Mouse (Mus musculus) adrenal gland, adult 18-20 months (tissue): ENCODE data around the gene Klhl12. TPM values are rescaled to one million over a fixed set of nuclear protein-coding genes. Genes with fewer than 3 reads are reported as not detected.
"Not testable (repeated sequence)": the region's sequence is repeated elsewhere in the genome, so short reads cannot be mapped to it uniquely, and the experiment has no call there.

Source experiments
- DNase-seq, 2 experiments: peaks; one replicate each; pipeline ENCODE4 v3.0.0; 2021 to 2022; ENCODE audit warnings: low spot score in 2 of 2
- long read RNA-seq, 2 experiments: library from polyadenylated mRNA; stranded (forward); transcript quantifications; one replicate each; pipeline ENCODE4 v2.0.0; 2021
- total RNA-seq, 2 experiments: library from RNA; stranded (reverse); gene quantifications; 1 replicate in 1 of 2; 2 replicates in 1 of 2; pipeline ENCODE4 v1.2.3; 2021

Gene Klhl12
- 10 to 100 TPM; 18.7 to 20.7 TPM for total RNA-seq
- long read RNA-seq, experiment 1, transcript Klhl12-201 (12 exons, 3,408 nt): major isoform, 13 of 16 reads
- long read RNA-seq, experiment 1, partial matches to known transcripts: 0 of 16 reads
- long read RNA-seq, experiment 1, other reads (novel, unspliced or antisense): 3 of 16 reads
- long read RNA-seq, experiment 2, transcript Klhl12-201 (12 exons, 3,408 nt): major isoform, 26 of 38 reads
- long read RNA-seq, experiment 2, partial matches to known transcripts: 3 of 38 reads
- long read RNA-seq, experiment 2, other reads (novel, unspliced or antisense): 8 of 38 reads

GRCm38 (mm10) chr1:134454904-134455824, at the start of gene Klhl12:
TSS of gene Klhl12 (plus strand) at chr1:134455531.
- DNase-seq: peak; percentile 98 to 99

DNA sequence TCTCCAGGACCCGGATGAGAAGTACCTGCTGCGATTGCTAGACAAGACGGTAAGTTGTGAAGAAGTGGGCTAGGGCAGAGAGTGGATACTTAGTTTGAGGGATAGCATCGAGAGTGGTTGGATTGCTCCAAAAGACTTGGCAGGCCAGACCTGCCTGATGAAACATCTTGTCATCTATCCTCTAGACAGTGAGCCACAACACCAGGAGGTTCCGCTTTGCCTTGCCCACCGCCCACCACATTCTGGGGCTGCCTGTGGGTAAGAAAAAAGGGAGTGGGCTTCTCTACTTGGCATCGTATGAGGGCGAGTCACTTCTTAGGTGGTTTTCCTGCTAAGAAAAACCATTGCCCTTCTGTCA, 48.9 kb upstream of the Klhl12 start:
- no peak for DNase-seq

DNA sequence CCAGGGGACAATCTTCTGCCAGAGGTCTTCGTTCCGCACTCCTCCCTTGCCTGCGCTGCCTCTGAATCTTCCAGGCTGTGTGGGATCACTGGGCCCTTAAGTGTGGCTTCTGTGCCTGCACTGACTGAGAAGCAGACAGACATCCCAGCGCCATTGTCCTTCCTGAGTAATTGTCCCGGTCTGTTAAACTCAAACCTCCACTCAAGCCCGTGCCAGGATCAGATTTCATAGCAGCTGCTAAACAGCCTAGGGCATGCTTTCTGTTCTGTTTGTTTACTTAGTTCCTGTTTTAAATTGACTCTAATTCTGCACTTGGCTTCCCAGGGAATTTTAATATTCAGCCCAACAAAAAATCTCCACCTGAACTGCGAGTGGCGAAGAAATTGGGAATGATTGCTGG, 47.3 kb upstream of the Klhl12 start:
- no peak for DNase-seq

DNA sequence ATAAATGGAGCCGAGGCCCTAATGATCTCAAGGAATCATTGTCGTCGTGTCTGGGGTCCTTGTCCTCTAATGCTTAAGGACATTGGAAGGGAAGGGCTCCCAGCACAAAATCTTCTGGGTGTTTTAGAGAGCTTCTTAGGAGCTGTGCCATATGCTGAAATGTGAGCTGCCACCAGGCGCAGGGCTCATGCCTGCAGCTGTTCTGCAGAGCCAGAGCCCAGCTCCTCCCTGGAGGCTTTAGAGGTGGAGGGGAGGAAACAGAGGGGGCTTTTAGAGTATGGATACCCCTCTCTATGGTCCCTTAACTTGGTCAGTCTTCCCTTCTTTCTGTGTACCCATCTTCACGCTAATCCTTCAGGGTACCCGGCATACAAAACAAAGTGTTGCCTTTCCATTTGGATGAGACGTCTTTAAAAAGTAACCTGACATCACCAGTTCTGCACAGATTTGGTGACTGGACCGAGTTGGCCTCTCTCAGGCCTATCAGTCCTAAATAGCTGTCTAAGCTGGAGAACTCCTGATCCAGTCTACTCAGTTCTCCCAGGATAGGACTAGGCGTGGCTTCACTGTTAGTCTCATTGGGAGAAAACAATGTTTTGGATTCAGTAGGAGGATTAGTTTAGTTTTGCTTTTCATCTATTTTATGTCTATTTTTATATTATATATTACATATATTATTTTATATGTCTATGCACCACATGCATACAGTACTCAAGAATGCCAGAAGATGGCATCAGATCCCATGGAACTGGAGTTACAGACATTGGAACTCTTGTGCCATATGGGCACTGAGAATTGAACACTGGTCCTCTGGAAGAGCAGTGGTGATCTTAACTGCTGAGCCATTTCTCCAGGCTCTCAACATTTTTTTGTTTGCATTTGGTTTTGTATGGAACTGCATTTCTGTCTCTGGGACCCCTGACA, 43.4 kb upstream of the Klhl12 start:
- no peak for DNase-seq

DNA sequence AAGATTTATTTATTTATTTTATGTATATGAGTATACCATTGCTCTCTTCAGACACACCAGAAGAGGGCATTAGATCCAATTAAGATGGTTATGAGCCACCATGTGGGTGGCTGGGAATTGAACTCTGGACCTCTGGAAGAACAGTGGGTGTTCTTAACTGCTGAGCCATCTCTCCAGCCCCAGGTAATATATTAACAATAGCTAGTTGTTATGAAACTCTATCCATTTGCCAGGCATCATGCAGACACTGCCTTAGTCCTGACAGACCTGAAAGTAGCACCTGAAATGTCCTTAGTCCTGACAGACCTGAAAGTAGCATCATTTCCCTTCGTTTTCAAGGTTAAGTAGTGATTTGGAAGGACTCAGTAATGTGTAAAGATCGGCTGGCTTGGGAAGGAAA, 41.3 kb upstream of the Klhl12 start:
- no peak for DNase-seq

DNA sequence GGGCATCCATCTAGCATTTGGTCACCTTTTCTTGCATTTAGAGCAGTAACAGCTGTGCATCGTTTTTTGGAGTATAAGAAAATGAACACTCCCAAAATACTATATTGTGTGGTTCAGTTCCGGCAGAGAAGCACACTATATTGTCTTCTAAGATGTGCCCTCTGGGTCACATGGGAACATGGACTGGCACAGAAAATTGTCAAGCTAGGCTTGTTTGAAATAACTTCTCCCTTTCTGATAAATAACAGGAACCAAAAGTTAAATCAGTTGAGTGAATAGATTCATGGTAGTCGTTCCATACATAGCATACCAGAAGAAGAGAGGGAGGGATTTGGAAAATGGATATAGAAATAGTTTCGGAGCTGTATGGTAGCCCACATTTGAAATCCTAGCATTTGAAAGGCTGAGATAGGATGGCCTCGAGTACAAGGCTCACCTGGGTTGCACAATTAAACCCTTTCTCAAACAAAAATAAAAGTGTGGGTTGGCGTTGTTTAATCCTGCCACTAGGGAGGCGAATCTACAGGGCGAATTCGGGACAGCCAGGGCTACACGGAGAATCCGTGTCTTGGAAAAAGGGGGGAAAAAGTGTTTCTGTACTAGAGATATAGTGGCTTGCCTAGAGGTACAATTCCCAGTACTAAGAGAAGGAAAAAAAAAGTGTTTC, 40.7 kb upstream of the Klhl12 start:
- DNase-seq: no peak

- DNase-seq: peak; percentile 92 to 94
Measured at GRCm38 (mm10) chr1:134415168-134415831, 40.0 kb upstream of the Klhl12 start, which contains the start of gene Adipor1. TSS of gene Adipor1 (plus strand) at chr1:134415378.

DNA sequence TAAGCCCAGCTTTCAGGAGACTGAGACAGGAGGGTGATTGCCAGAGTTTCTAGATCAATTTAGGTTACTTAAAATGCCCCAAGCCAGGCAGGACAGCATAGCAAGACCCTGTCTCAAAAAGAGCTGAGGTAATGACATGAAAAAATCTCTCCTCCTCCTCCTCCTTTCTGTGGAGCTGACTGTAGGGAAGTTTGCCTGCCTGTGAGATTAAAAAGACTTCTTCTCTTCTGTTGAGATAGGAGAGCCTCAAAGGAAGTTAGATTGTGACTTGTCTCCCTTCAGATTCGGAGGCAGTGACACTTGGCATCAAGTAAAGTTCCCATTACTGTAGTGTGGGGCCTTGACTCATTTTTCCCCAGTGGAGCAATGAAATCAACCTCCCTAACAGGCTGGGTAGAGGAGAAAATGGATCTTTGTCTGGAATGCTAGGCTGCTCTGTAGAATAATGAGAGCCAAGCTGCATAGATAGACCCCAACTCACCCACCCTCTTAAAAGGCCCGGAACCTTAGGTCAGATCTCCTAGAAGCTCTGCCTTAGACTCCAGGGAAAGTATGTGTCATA, 36.8 kb upstream of the Klhl12 start:
- no peak for DNase-seq

- no peak for DNase-seq
Measured at GRCm38 (mm10) chr1:134419176-134419575, 36.2 kb upstream of the Klhl12 start.

- peak; percentile 56 to 70 for DNase-seq
Measured at GRCm38 (mm10) chr1:134419751-134420458, 35.4 kb upstream of the Klhl12 start.

DNA sequence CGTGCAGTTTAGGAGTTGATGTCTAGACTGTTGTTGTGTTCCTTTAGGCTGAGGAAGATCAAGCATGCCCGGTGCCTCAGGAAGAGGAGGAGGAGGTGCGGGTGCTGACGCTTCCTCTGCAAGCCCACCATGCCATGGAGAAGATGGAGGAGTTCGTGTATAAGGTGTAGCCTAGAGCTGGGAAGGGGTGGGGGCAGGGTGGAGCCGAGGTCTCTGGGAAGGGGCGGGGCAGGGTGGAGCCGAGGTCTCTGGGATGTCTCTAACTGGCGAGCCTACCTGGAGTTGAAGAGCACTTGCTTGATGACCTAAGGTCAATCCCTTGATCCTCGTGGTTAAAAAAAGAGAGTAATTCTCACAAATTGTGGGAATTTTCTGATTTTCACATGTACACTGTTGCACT, 31.4 kb upstream of the Klhl12 start:
- no peak for DNase-seq

DNA sequence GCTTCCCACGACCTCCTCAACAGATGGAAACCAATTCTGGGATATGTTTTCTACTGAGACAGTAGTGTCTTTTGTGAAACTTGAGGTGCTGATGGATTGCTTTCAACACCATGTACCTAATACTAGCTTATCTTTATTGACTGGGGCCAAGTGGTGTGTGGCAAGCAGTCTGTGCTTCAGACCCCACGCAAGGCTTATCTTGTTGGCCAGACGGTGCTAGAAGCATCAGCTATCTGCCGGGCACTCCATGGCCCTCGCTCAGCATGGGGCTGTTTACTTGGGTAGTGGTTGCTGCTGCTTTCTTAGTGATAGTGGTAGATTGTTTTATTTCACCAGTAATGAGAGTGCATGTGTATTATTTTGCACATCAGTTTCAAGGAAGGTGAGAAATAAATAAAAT, 29.0 kb upstream of the Klhl12 start:
- no peak for DNase-seq

DNA sequence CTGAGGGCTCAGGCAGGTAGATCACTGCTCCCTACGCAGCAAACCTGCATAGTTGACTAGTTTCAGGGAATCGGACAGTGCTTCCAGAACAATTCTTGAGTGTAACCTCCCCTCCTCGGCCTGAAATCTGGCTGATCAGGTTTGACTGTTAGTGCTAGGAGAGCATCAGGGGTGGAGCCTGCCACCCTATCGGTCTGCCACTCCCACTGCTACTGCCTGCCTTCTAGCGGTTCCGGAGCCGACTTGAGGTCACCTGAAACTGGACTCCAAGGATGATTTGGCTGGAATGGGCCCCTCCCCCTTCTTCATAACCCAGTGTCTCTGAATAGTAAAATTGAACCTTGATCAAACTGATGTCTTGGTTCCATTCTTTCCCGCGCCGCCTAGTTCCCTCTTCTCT, 22.3 kb upstream of the Klhl12 start:
- DNase-seq: no peak

- DNase-seq: no peak
Measured at GRCm38 (mm10) chr1:134433473-134433872, 21.9 kb upstream of the Klhl12 start.

DNA sequence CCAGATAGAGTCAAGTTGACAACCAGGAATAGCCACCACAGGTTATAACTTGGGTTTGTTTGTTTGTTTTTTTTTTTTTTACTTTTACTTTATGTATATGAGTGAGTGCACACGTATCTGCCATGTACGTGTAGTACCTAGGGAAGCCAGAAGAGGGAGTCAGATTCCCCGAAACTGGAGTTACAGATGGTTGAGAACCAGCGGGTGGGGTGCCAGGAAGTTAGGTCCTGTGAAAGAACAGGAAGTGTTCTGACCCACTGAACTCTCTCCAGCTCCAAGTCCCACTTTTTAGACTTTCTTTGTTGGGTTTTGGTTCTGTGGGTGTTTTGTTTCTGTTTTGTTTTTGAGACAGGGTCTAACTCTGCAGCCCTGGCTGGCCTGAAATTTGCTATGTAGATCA, 19.9 kb upstream of the Klhl12 start:
- DNase-seq: no peak

GRCm38 (mm10) chr1:134440437-134440836, 14.9 kb upstream of the Klhl12 start:
- no peak for DNase-seq

GRCm38 (mm10) chr1:134441737-134442136, 13.6 kb upstream of the Klhl12 start:
- DNase-seq: not testable (repeated sequence)

- DNase-seq: no peak
Measured at GRCm38 (mm10) chr1:134442394-134442793, 12.9 kb upstream of the Klhl12 start.

GRCm38 (mm10) chr1:134443288-134443687, 12.0 kb upstream of the Klhl12 start:
- not testable (repeated sequence) for DNase-seq
